Comparison of ENCODE assay signal across 26 mouse cellular contexts in the genomic region with DNA sequence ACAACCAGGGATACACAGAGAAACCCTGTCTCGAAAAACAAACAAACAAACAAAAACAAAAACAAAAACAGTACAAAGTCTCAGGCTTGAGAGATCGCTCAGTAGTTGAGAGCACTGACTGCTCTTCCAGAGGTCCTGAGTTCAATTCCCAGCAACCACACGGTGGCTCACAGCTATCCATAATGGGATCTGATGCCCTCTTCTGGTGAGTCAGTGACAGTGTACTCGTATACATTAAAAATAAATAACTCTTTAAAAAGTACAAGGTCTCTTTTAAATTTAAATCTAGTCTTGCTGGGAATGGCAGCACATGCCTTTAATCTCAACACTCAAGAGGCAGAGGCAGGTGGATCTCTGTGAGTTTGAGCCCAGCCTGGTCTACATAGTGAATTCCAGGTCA. TPM values are rescaled to one million over a fixed set of nuclear protein-coding genes. Genes with fewer than 3 reads are reported as not detected.
DNase-seq lines count a peak whose midpoint lies in the region; ATAC-seq and TF ChIP-seq lines count a peak whose summit lies in the region.
"Had no signal": no experiment of that assay in that cellular context is flagged by ENCODE, and none has a peak within 500 bp of the region (broad histone marks: within the 10 kb centered on the region; RNA-seq: fewer than 3 reads in every experiment).

No protein-coding gene starts in this region.

- WGBS in liver, embryonic 14.5 days (ENCODE audit: insufficient replicate concordance): 75% methylated on average over 4 of the region's 4 CpGs

- DNase-seq in gastrocnemius, adult 2 months: no peak
- DNase-seq in gastrocnemius, adult 8-10 months (ENCODE audit: low spot score in 2 of 2): no peak
- DNase-seq in liver, embryonic 14.5 days (ENCODE audit: low read depth in 3 of 3, low spot score in 3 of 3): no peak
- no peak for DNase-seq in liver
- DNase-seq in naive thymus-derived CD4-positive, alpha-beta T cell, adult 2 months (ENCODE audit: low read depth): peak; percentile 19
- DNase-seq in c-Kit-positive CD71-positive TER-119-positive erythroid progenitor cells, embryonic 14.5 days (ENCODE audit: low spot score): no peak
- DNase-seq: adrenal gland, postnatal 25 days; B cell, adult 2 months; cerebellum, adult 2 months; gastrocnemius, postnatal 10 days; heart, adult 18-20 months; kidney, postnatal 10 days; layer of hippocampus, adult 9-11 months; lung, postnatal 10 days; retina, postnatal 1 day; right cerebral cortex, postnatal 4 days; thymus, adult 18-20 months had no signal

- H3K4me2 ChIP-seq in liver, embryonic 14.5 days (ENCODE audit: low read depth): no peak overlapping the region
- H3K4me2 ChIP-seq: forebrain, embryonic 15.5 days; hindbrain, embryonic 12.5 days; intestine, embryonic 15.5 days; limb, embryonic 15.5 days; neural tube, embryonic 15.5 days had no signal

- peaks cover 64% of the 10 kb centered on the region for H3K36me3 ChIP-seq in liver, embryonic 14.5 days (replicated peaks; ENCODE audit: control insufficient read depth, insufficient read depth, low read depth)
- peaks cover 65% of the 10 kb centered on the region for H3K36me3 ChIP-seq in ES-Bruce4 (ENCODE audit: control insufficient read depth, insufficient read depth, low read length, poor library complexity, severe bottlenecking)

- ATAC-seq in liver, embryonic 14.5 days (ENCODE audit: insufficient read depth): no peak
- ATAC-seq in monocyte, adult 5-6 weeks (replicated peaks; ENCODE audit: insufficient number of reproducible peaks, low FRiP score, low TSS enrichment, poor library complexity, severe bottlenecking): no peak
- ATAC-seq: forebrain, embryonic 15.5 days; intestine, embryonic 15.5 days had no signal

- H3K27me3 ChIP-seq in liver, embryonic 14.5 days (ENCODE audit: control insufficient read depth, insufficient read depth, low read length): no peaks in the 10 kb centered on the region
- H3K27me3 ChIP-seq in ES-Bruce4 (ENCODE audit: control insufficient read depth, insufficient read depth, low read length, poor library complexity, severe bottlenecking): no peaks in the 10 kb centered on the region
- H3K27me3 ChIP-seq: forebrain, embryonic 15.5 days; hindbrain, embryonic 12.5 days; intestine, embryonic 15.5 days; limb, embryonic 15.5 days; neural tube, embryonic 15.5 days had no signal

- no peak for TF ChIP-seq EP300 in liver, embryonic 14.5 days (IDR thresholded peaks at IDR 0.05; ENCODE audit: low read depth)
- TF ChIP-seq EP300 in ES-Bruce4 (IDR thresholded peaks at IDR 0.05; ENCODE audit: insufficient read depth, low read depth, low read length): no peak

- TF ChIP-seq POLR2A in ES-Bruce4 (IDR thresholded peaks at IDR 0.05; ENCODE audit: insufficient read depth, low read length): no peak

- H3K9ac ChIP-seq in liver, embryonic 14.5 days (replicated peaks): no peak overlapping the region
- H3K9ac ChIP-seq in ES-Bruce4 (ENCODE audit: low read depth, poor library complexity, severe bottlenecking): no peak overlapping the region
- H3K9ac ChIP-seq: forebrain, embryonic 15.5 days; hindbrain, embryonic 12.5 days; intestine, embryonic 15.5 days; limb, embryonic 15.5 days; neural tube, embryonic 15.5 days had no signal

- intact Hi-C loops in gastrocnemius, adult 2 months (cut with DNase I): no loop called here

- H3K4me3 ChIP-seq in gastrocnemius, adult 2 months: no peak overlapping the region
- no peak overlapping the region for H3K4me3 ChIP-seq in liver, embryonic 14.5 days (ENCODE audit: insufficient read depth in 1 of 2, low read depth in 2 of 2, low read length in 2 of 2)
- no peak overlapping the region for H3K4me3 ChIP-seq in ES-Bruce4 (ENCODE audit: low read depth, low read length)
- H3K4me3 ChIP-seq: erythroblast, embryonic 14.5 days; forebrain, embryonic 15.5 days; hindbrain, embryonic 12.5 days; intestine, embryonic 15.5 days; limb, embryonic 15.5 days; midbrain, embryonic 10.5 days; neural tube, embryonic 15.5 days had no signal

- TF ChIP-seq CTCF in gastrocnemius, adult 2 months (IDR thresholded peaks at IDR 0.05): peak; percentile 39; the same call in 1 of the 2 replicates
- TF ChIP-seq CTCF in liver, embryonic 14.5 days (IDR thresholded peaks at IDR 0.05; ENCODE audit: low read depth): peak; percentile 33
- TF ChIP-seq CTCF in ES-Bruce4 (IDR thresholded peaks at IDR 0.05; ENCODE audit: low read depth, low read length): peak; percentile 22

- H3K9me3 ChIP-seq in liver, embryonic 14.5 days (ENCODE audit: control insufficient read depth, low read length): no peaks in the 10 kb centered on the region
- H3K9me3 ChIP-seq in ES-Bruce4 (replicated peaks; ENCODE audit: control insufficient read depth, insufficient read depth, low read length, poor library complexity, severe bottlenecking): no peaks in the 10 kb centered on the region
- H3K9me3 ChIP-seq: forebrain, embryonic 15.5 days; hindbrain, embryonic 12.5 days; intestine, embryonic 15.5 days; limb, embryonic 15.5 days; midbrain, embryonic 10.5 days; neural tube, embryonic 15.5 days had no signal

- H3K4me1 ChIP-seq in liver, embryonic 14.5 days (replicated peaks; ENCODE audit: control insufficient read depth in 2 of 2, insufficient read depth in 2 of 2, low read length in 1 of 2): no peaks in the 10 kb centered on the region
- H3K4me1 ChIP-seq in ES-Bruce4 (ENCODE audit: control insufficient read depth, insufficient read depth, low read length): no peaks in the 10 kb centered on the region
- H3K4me1 ChIP-seq: forebrain, embryonic 15.5 days; intestine, embryonic 15.5 days; limb, embryonic 15.5 days; midbrain, embryonic 10.5 days; neural tube, embryonic 15.5 days had no signal

- H3K27ac ChIP-seq in gastrocnemius, adult 2 months: no peak overlapping the region
- no peak overlapping the region for H3K27ac ChIP-seq in liver, embryonic 14.5 days
- no peak overlapping the region for H3K27ac ChIP-seq in ES-Bruce4 (ENCODE audit: insufficient read depth, low read length)
- H3K27ac ChIP-seq: forebrain, embryonic 15.5 days; hindbrain, embryonic 12.5 days; intestine, embryonic 15.5 days; limb, embryonic 15.5 days; midbrain, embryonic 10.5 days; neural tube, embryonic 15.5 days had no signal

RNA-seq across cellular contexts. Expression of a gene that starts 26.9 kb away (rescaled TPM):
- 100 to 1,000 TPM; 106 to 111 TPM for total RNA-seq in gastrocnemius, adult 2 months (2021)
- 100 to 1,000 TPM; 105 to 114 (median 112) TPM for total RNA-seq in gastrocnemius, adult 8-10 months (2022)
- 42.5 and 85.5 TPM in 2 replicates for polyA plus RNA-seq in liver, embryonic 14.5 days (2012; rRNA removed)
- polyA plus RNA-seq in liver, embryonic 14.5 days (2014; fragmentation: Nextera tagmentation; extraction: Ambion mirVana): 167 and 173 TPM in 2 replicates
- polyA plus RNA-seq in ES-Bruce4 (2011; ENCODE audit: insufficient read depth, insufficient read length, low read depth, missing spikeins): 195 and 199 TPM in 2 replicates
- total RNA-seq in monocyte, adult 5-6 weeks (2017): 173 to 199 TPM (median 192 TPM) in 3 replicates

RNA-seq across cellular contexts. Expression of a gene that starts 27.0 kb away (rescaled TPM):
- total RNA-seq in gastrocnemius, adult 2 months (2021): 1 to 10 TPM; 7.8 to 9.1 TPM
- 1 to 10 TPM; 5.9 to 9.4 (median 7.7) TPM for total RNA-seq in gastrocnemius, adult 8-10 months (2022)
- polyA plus RNA-seq in liver, embryonic 14.5 days (2012; rRNA removed): 21.3 and 22.0 TPM in 2 replicates
- polyA plus RNA-seq in liver, embryonic 14.5 days (2014; fragmentation: Nextera tagmentation; extraction: Ambion mirVana): 19.9 and 24.0 TPM in 2 replicates
- 55.5 and 64.7 TPM in 2 replicates for polyA plus RNA-seq in ES-Bruce4 (2011; ENCODE audit: insufficient read depth, insufficient read length, low read depth, missing spikeins)
- total RNA-seq in monocyte, adult 5-6 weeks (2017): 32.7 to 62.0 TPM (median 39.8 TPM) in 3 replicates

RNA-seq across cellular contexts. Expression of a gene that starts 54.4 kb away (rescaled TPM):
- total RNA-seq in gastrocnemius, adult 2 months (2021): 10 to 100 TPM; 19.5 to 20.5 TPM
- total RNA-seq in gastrocnemius, adult 8-10 months (2022): 10 to 100 TPM; 14.4 to 27.1 (median 18.0) TPM
- 11.0 and 11.7 TPM in 2 replicates for polyA plus RNA-seq in liver, embryonic 14.5 days (2012; rRNA removed)
- polyA plus RNA-seq in liver, embryonic 14.5 days (2014; fragmentation: Nextera tagmentation; extraction: Ambion mirVana): 20.5 and 26.3 TPM in 2 replicates
- 39.2 and 62.0 TPM in 2 replicates for polyA plus RNA-seq in ES-Bruce4 (2011; ENCODE audit: insufficient read depth, insufficient read length, low read depth, missing spikeins)
- total RNA-seq in monocyte, adult 5-6 weeks (2017): 41.3 to 60.1 TPM (median 53.8 TPM) in 3 replicates
